Mouse (Mus musculus) liver, adult 2 months (tissue): Measurements from ENCODE around the gene Setd1a.

Source experiments
- CTCF ChIP-seq: fragments of 200-500 bp; IDR thresholded peaks from 2 replicates; pipeline ENCODE4 v1.5.1; 2011; ENCODE audit warnings: low read depth, low read length, control low read depth
- POLR2A ChIP-seq: fragments of 200-500 bp; IDR thresholded peaks from 2 replicates; pipeline ENCODE4 v1.6.1; 2011; ENCODE audit warnings: low read length, control low read depth; ENCODE audit not compliant: insufficient read depth; ENCODE audit errors: extremely low read depth

DNA sequence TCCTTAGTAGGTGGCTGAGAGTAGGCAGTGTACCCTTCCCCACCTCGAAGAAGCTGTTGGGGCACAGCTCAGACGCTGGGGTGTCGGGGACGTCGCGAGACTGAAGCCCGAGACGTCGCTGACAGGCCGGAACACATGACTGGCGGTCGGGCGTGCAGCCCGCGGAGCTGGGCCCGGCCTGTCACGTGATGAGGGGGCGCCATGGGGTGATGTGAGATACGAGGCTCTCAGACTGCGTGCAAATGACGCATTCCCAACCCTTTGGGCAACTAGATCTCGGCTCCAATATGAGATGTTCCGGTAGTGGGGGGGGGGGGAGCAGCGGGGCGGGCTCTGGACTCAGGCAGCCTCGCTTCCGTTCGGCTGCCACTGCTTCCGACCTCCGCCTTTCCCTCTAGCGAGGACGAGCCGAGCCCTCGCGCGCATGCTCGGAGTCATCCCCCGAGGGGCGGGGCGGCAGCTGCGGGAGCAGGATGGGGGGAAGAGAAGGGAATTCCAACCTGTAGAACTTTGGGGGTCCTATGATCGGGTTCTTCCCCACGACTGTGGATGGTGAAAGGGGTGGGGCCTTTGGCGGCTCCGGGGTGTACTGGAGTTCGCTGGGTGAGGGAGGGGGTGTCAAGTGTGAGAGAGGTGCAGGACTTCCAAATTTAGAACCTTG, 65.0 kb downstream of the Setd1a start:
- no peak for TF ChIP-seq CTCF
- peak; percentile 61; the same call in 1 of the 2 replicates for TF ChIP-seq POLR2A
